Mouse (Mus musculus) retina, embryonic 14.5 days (tissue): ENCODE data around the gene Tnks2.
"Not testable (repeated sequence)": the region's sequence is repeated elsewhere in the genome, so short reads cannot be mapped to it uniquely, and the experiment has no call there.

Source experiments
- DNase-seq: peaks from one replicate; pipeline ENCODE4 v3.0.0-alpha.2; 2015; ENCODE audit warnings: low spot score

Gene Tnks2

GRCm38 (mm10) chr19:36822701-36823100, 11.3 kb upstream of the Tnks2 start:
- no peak for DNase-seq

- no peak for DNase-seq
These were observed 6.4 kb upstream of the Tnks2 start for GRCm38 (mm10) chr19:36827650-36828049.

- no peak for DNase-seq
These were observed 5.7 kb upstream of the Tnks2 start for GRCm38 (mm10) chr19:36828322-36828721.

- DNase-seq: no peak
These were observed 863 bp upstream of the Tnks2 start for GRCm38 (mm10) chr19:36832951-36833787.

GRCm38 (mm10) chr19:36834532-36835431, 750 bp downstream of the Tnks2 start:
- peak; percentile 66 for DNase-seq

- DNase-seq: no peak
These were observed 2.0 kb downstream of the Tnks2 start for GRCm38 (mm10) chr19:36836035-36836434.

- DNase-seq: no peak
These were observed 6.3 kb downstream of the Tnks2 start for GRCm38 (mm10) chr19:36840301-36840700.

- no peak for DNase-seq
These were observed 9.8 kb downstream of the Tnks2 start for GRCm38 (mm10) chr19:36843866-36844265.

- DNase-seq: no peak
These were observed 11.9 kb downstream of the Tnks2 start for GRCm38 (mm10) chr19:36845924-36846323.

GRCm38 (mm10) chr19:36853831-36854230, 19.8 kb downstream of the Tnks2 start:
- no peak for DNase-seq

GRCm38 (mm10) chr19:36857851-36858250, 23.8 kb downstream of the Tnks2 start:
- DNase-seq: no peak

- no peak for DNase-seq
These were observed 26.4 kb downstream of the Tnks2 start for GRCm38 (mm10) chr19:36860393-36860792.

GRCm38 (mm10) chr19:36865905-36866304, 31.9 kb downstream of the Tnks2 start:
- DNase-seq: no peak

- DNase-seq: no peak
These were observed 33.4 kb downstream of the Tnks2 start for GRCm38 (mm10) chr19:36867416-36867815.

- DNase-seq: not testable (repeated sequence)
These were observed 34.6 kb downstream of the Tnks2 start for GRCm38 (mm10) chr19:36868675-36869074.

GRCm38 (mm10) chr19:36874651-36875050, 40.6 kb downstream of the Tnks2 start:
- DNase-seq: no peak

GRCm38 (mm10) chr19:36877329-36877728, 43.3 kb downstream of the Tnks2 start:
- DNase-seq: no peak

- no peak for DNase-seq
These were observed 44.9 kb downstream of the Tnks2 start for GRCm38 (mm10) chr19:36878743-36879495.

- peak; percentile 66 for DNase-seq
These were observed 49.1 kb downstream of the Tnks2 start for GRCm38 (mm10) chr19:36883119-36883518.

GRCm38 (mm10) chr19:36886316-36886715, 52.3 kb downstream of the Tnks2 start:
- DNase-seq: peak; percentile 67

GRCm38 (mm10) chr19:36887706-36888105, 53.7 kb downstream of the Tnks2 start:
- DNase-seq: no peak

GRCm38 (mm10) chr19:36891746-36892145, 57.7 kb downstream of the Tnks2 start:
- DNase-seq: no peak
